Mouse (Mus musculus) yolk sac, embryonic 10.5 days (tissue): ENCODE measurements around the gene Vmn2r40.
"Not testable (repeated sequence)": the region's sequence is repeated elsewhere in the genome, so short reads cannot be mapped to it uniquely, and the experiment has no call there.

Source experiments
- DNase-seq: peaks from one replicate; pipeline ENCODE4 v3.0.0-alpha.2; 2017; ENCODE audit warnings: low spot score

Gene Vmn2r40

GRCm38 (mm10) chr7:8931335-8931734 is at the start of gene Vmn2r40:
Gene Vmn2r40 (minus strand): TSS chr7:8931435.
- not testable (repeated sequence) for DNase-seq
